Mouse (Mus musculus) liver, adult 2 months (tissue): ENCODE measurements around the gene Uncx. TPM values are rescaled to one million over a fixed set of nuclear protein-coding genes. Genes with fewer than 3 reads are reported as not detected.
"Not testable (repeated sequence)": the region's sequence is repeated elsewhere in the genome, so short reads cannot be mapped to it uniquely, and the experiment has no call there.

Source experiments
- DNase-seq: peaks from one replicate; pipeline ENCODE4 v3.0.0-alpha.2; 2011; ENCODE audit warnings: low read depth, low spot score; ENCODE audit errors: extremely low read depth
- H3K27ac ChIP-seq: fragments of 200-500 bp; replicated peaks from 2 replicates; pipeline ENCODE4 v1.5.1; 2012; ENCODE audit warnings: low read depth, mild to moderate bottlenecking, control low read depth, inconsistent platforms, low read length; ENCODE audit not compliant: insufficient read depth
- H3K27me3 ChIP-seq: fragments of 200-500 bp; 2 replicates; pipeline ENCODE4 v1.6.1; 2012; ENCODE audit warnings: mild to moderate bottlenecking, moderate library complexity, low read length, inconsistent platforms; ENCODE audit not compliant: control insufficient read depth, insufficient read depth
- H3K36me3 ChIP-seq: fragments of 200-500 bp; 2 replicates; pipeline ENCODE4 v1.6.1; 2012; ENCODE audit warnings: low read length, inconsistent platforms; ENCODE audit not compliant: control insufficient read depth, insufficient read depth
- H3K4me1 ChIP-seq: fragments of 200-500 bp; 2 replicates; pipeline ENCODE4 v1.6.1; 2011; ENCODE audit warnings: low read length; ENCODE audit not compliant: control insufficient read depth, insufficient read depth
- H3K4me3 ChIP-seq: fragments of 200-500 bp; 2 replicates; pipeline ENCODE4 v1.5.1; 2011; ENCODE audit warnings: low read depth, mild to moderate bottlenecking, control low read depth, low read length, moderate library complexity; ENCODE audit not compliant: insufficient read depth
- H3K79me2 ChIP-seq: fragments of 200-500 bp; 2 replicates; pipeline ENCODE4 v1.6.1; 2012; ENCODE audit warnings: inconsistent platforms, mild to moderate bottlenecking, low read length, moderate library complexity; ENCODE audit not compliant: control insufficient read depth, insufficient read depth
- H3K9ac ChIP-seq: fragments of 200-500 bp; 2 replicates; pipeline ENCODE4 v1.6.1; 2012; ENCODE audit warnings: low read depth, mild to moderate bottlenecking, control low read depth, inconsistent platforms, low read length
- CTCF ChIP-seq: fragments of 200-500 bp; IDR thresholded peaks from 2 replicates; pipeline ENCODE4 v1.5.1; 2011; ENCODE audit warnings: low read depth, low read length, control low read depth
- POLR2A ChIP-seq: fragments of 200-500 bp; IDR thresholded peaks from 2 replicates; pipeline ENCODE4 v1.6.1; 2011; ENCODE audit warnings: low read length, control low read depth; ENCODE audit not compliant: insufficient read depth; ENCODE audit errors: extremely low read depth
- WGBS: fragments of 180-500 bp; shearing (Covaris S2); methylation state at CpG from one replicate; pipeline ENCODE4 v1.1.7; 2018; 5-methylcytosine and 5-hydroxymethylcytosine counted together
- polyA plus RNA-seq: library from polyadenylated mRNA; depleted of rRNA; stranded (reverse); fragments of >200 nt; gene quantifications from 2 replicates; pipeline ENCODE4 v1.2.3, GENCODE M21; 2012
- total RNA-seq: library from RNA; depleted of rRNA; stranded (reverse); fragments of >200 nt; gene quantifications from 2 replicates; pipeline ENCODE4 v1.2.3, GENCODE M21; 2014

The Uncx gene
- total and polyA plus RNA-seq, 2 experiments, result not detected

- no peak for DNase-seq
- TF ChIP-seq CTCF (no peak), POLR2A (no peak)
- Histone ChIP-seq H3K9ac (no peak overlapping the region), H3K4me1 (no peaks in the 10 kb centered on the region), H3K36me3 (no peaks in the 10 kb centered on the region), H3K4me3 (no peak overlapping the region), H3K27ac (no peak overlapping the region), H3K27me3 (no peaks in the 10 kb centered on the region), H3K79me2 (no peaks in the 10 kb centered on the region)
- 76% methylated on average over 7 of the region's 7 CpGs for WGBS
These were observed 30.5 kb downstream of the Uncx start for GRCm38 (mm10) chr5:139573606-139574311.

GRCm38 (mm10) chr5:139575054-139575453 is 31.8 kb downstream of the Uncx start:
- no peak overlapping the region for H3K9ac ChIP-seq
- H3K4me1 ChIP-seq, result no peaks in the 10 kb centered on the region
- no peaks in the 10 kb centered on the region for H3K36me3 ChIP-seq
- no peaks in the 10 kb centered on the region; the same call in 1 of the 2 replicates for H3K27me3 ChIP-seq
- no peak for TF ChIP-seq POLR2A
- no peak for TF ChIP-seq CTCF
- H3K79me2 ChIP-seq, result no peaks in the 10 kb centered on the region
- H3K4me3 ChIP-seq, result no peak overlapping the region
- 74% methylated on average over 9 of the region's 9 CpGs for whole genome bisulfite sequencing
- DNase-seq, result no peak
- H3K27ac ChIP-seq, result no peak overlapping the region

GRCm38 (mm10) chr5:139580171-139580743 is 37.0 kb downstream of the Uncx start:
- no peaks in the 10 kb centered on the region for H3K36me3 ChIP-seq
- no peak for DNase-seq
- H3K27me3 ChIP-seq, result peaks cover 6% of the 10 kb centered on the region; the same call in 1 of the 2 replicates
- TF ChIP-seq POLR2A, result no peak
- TF ChIP-seq CTCF, result no peak
- no peak overlapping the region for H3K27ac ChIP-seq
- no peak overlapping the region for H3K9ac ChIP-seq
- H3K4me1 ChIP-seq, result no peaks in the 10 kb centered on the region
- H3K79me2 ChIP-seq, result no peaks in the 10 kb centered on the region
- 28% methylated on average over 27 of the region's 27 CpGs for WGBS
- H3K4me3 ChIP-seq, result no peak overlapping the region

- Histone ChIP-seq H3K36me3 (no peaks in the 10 kb centered on the region), H3K27ac (no peak overlapping the region), H3K9ac (no peak overlapping the region), H3K79me2 (no peaks in the 10 kb centered on the region), H3K27me3 (peaks cover 13% of the 10 kb centered on the region; the same call in 1 of the 2 replicates), H3K4me3 (no peak overlapping the region), H3K4me1 (no peaks in the 10 kb centered on the region)
- TF ChIP-seq CTCF, result no peak
- no peak for TF ChIP-seq POLR2A
- no peak for DNase-seq
- 5% methylated on average over 10 of the region's 10 CpGs for WGBS
These were observed 38.1 kb downstream of the Uncx start for GRCm38 (mm10) chr5:139581308-139581868.

GRCm38 (mm10) chr5:139584971-139585747 is 41.9 kb downstream of the Uncx start:
- no peaks in the 10 kb centered on the region for H3K4me1 ChIP-seq
- no peaks in the 10 kb centered on the region for H3K36me3 ChIP-seq
- TF ChIP-seq CTCF, result no peak
- TF ChIP-seq POLR2A, result no peak
- no peak overlapping the region for H3K4me3 ChIP-seq
- H3K27ac ChIP-seq, result no peak overlapping the region
- no peak overlapping the region for H3K9ac ChIP-seq
- WGBS, result 8% methylated on average over 39 of the region's 39 CpGs
- no peaks in the 10 kb centered on the region for H3K79me2 ChIP-seq
- H3K27me3 ChIP-seq, result peaks cover 17% of the 10 kb centered on the region; the same call in 1 of the 2 replicates
- no peak for DNase-seq

- TF ChIP-seq CTCF (no peak), POLR2A (no peak)
These were observed 42.4 kb downstream of the Uncx start for GRCm38 (mm10) chr5:139585748-139586060.

GRCm38 (mm10) chr5:139587459-139587858 is 44.2 kb downstream of the Uncx start:
- H3K79me2 ChIP-seq, result not testable (repeated sequence)

More at GRCm38 (mm10) chr5:139585748-139586060, 42.4 kb downstream of the Uncx start:
- Histone ChIP-seq H3K4me3 (no peak overlapping the region), H3K27me3 (peaks cover 17% of the 10 kb centered on the region; the same call in 1 of the 2 replicates), H3K9ac (no peak overlapping the region), H3K4me1 (no peaks in the 10 kb centered on the region), H3K36me3 (no peaks in the 10 kb centered on the region), H3K79me2 (no peaks in the 10 kb centered on the region), H3K27ac (no peak overlapping the region)
- DNase-seq, result no peak
- 25% methylated on average over 8 of the region's 8 CpGs for WGBS

GRCm38 (mm10) chr5:139590682-139591360 is 47.5 kb downstream of the Uncx start:
- 42% methylated on average over 6 of the region's 6 CpGs for WGBS
- not testable (repeated sequence) for H3K9ac ChIP-seq, DNase-seq, H3K4me3 ChIP-seq, H3K27me3 ChIP-seq, H3K36me3 ChIP-seq, H3K27ac ChIP-seq, H3K79me2 ChIP-seq, H3K4me1 ChIP-seq

More at GRCm38 (mm10) chr5:139587459-139587858, 44.2 kb downstream of the Uncx start:
- not testable (repeated sequence) for DNase-seq, H3K27ac ChIP-seq, H3K4me1 ChIP-seq, H3K36me3 ChIP-seq, H3K9ac ChIP-seq, H3K4me3 ChIP-seq
- WGBS, result 87% methylated on average over 4 of the region's 5 CpGs
- peaks cover 13% of the 10 kb centered on the region; the same call in 1 of the 2 replicates for H3K27me3 ChIP-seq
